Mouse (Mus musculus) brain, embryonic 18.5 days (tissue): ENCODE results near the gene Tcap.

Source experiments
- DNase-seq: peaks from one replicate; pipeline ENCODE4 v3.0.0-alpha.2; 2012; ENCODE audit warnings: low read depth, low spot score

Gene Tcap

GRCm38 (mm10) chr11:98412273-98412796 lies 28.7 kb downstream of the Tcap start, which contains the start of gene Erbb2:
Erbb2 (plus strand) TSS chr11:98412470.
- DNase-seq = no peak

- DNase-seq = no peak
Measured at GRCm38 (mm10) chr11:98412797-98413301, 29.2 kb downstream of the Tcap start.

DNA sequence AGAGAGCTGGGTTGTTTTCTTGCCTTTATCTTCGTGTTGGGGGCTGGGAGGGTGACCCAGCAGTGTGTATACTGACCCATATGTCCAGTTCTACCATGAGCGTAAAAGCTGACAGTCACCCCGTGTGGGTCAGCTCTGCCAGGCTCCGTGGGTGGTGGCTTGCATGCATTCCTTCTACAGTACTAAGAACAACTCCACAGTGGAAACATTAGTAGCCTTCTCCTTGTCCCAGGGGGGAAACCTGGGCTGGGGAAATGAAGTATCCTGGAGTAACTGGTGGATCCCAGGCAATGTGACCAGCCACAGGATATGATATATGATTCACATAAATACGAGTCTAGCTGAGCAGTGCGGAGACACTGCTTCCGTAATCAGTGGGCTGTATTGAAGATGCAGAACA lies 30.1 kb downstream of the Tcap start:
- no peak for DNase-seq

- no peak for DNase-seq
Measured at GRCm38 (mm10) chr11:98414162-98414561, 30.6 kb downstream of the Tcap start.

GRCm38 (mm10) chr11:98417074-98417473 lies 33.5 kb downstream of the Tcap start:
- no peak for DNase-seq

DNA sequence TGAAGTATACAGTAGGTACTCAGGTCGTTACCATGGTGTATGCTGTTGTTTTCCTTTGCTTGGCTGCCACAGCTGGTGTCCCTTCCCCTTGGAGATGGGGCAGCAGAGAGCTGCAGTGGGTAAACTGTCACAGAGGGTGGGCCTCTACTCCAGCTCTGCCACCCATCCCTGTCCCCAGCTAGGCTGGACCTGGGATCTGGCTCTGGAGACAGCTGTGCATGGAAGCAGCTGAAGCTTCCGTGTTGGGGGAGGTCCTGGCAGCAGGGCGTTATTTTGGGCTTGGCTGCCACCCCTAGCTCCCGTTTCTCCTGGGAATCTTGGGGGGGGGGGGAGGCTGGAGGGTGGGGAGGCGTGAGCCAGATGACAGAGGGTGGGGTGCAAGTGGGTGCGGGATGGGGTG lies 34.7 kb downstream of the Tcap start:
- no peak for DNase-seq

DNA sequence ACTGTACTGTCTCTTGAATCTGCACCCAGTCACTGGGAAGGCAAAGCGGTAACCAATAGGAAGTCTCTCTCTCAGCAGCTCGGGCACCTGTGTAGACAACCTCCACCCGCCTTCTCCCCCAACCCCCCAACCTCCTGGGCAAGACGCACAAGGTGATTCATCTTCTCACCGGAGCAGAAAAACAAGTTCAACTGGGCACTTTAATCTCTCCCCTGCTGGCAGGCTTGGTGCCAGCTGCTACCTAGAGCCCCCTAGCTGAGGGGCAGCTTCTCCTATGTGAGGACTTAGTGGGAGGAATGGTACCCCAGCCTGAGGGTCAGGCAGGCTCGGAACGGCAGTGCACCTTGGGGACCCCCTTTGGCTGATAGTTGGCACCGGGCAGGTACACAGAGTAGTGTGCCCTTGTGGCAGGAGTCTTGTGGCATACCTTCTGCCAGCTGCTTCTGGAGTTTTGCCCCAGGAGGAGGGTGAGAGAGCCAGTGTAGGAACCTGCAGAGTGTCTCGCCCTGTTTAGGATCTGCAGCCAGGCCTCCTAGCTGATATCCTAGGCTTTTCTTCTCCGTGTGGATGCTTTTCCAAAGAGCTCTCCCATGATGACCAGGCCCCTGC lies 35.4 kb downstream of the Tcap start:
- no peak for DNase-seq

DNA sequence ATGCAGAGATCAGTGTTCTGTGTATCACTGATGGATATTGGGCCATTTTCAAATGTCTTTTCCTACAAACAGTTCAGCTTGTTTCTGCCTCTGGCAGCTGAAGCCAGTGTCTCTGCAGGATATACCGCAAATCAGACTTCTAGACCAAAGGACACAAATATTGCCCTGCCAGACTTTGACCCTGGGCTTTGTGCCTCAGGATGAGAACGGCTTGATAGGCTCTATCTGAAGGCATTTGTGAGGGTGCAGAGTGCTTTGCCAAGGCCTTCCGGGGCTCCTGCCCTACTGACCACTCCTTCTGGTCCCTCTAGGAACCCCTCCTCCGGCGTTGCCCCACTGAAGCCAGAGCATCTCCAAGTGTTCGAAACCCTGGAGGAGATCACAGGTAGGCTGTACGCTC lies 43.0 kb downstream of the Tcap start:
- DNase-seq = no peak

DNA sequence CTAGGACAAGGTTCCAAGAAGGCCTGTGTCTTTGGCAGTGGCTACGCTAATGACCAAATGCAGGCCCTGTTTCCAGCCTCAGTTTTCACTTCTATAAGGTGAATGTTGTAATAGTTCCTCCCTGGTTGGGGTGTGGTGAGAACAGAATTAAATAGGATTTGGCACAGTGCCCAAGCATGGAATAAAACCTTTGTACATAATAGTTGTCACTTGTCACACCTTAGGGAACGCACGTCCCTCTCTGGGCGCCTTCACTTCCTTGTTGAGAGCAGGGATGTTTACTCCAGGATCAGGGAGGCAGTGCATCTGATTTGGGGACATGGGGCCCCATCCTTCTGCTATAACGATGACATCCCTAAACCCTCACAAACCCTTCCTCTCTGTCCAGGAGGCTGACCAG lies 44.8 kb downstream of the Tcap start:
- DNase-seq = no peak

GRCm38 (mm10) chr11:98431743-98432502 lies 48.3 kb downstream of the Tcap start:
- DNase-seq = no peak
